Mouse (Mus musculus): ENCODE measurements around the gene Vip. TPM values are rescaled to one million over a fixed set of nuclear protein-coding genes. Genes with fewer than 3 reads are reported as not detected.

Vip gene
- polyA plus RNA-seq, 1 experiment: not detected

- Histone ChIP-seq H3K4me1 (ENCODE audit: control insufficient read depth, insufficient read depth, low read length) (no peaks in the 10 kb centered on the region), H3K4me3 (ENCODE audit: insufficient read depth, low read depth, low read length) (0 out of 2 replicates have a peak overlapping the region, but pooled peaks have one; percentile 18), H3K27ac (ENCODE audit: insufficient read depth, low read depth, low read length) (peak overlapping the region; percentile 47; the same call in 1 of the 2 replicates), H3K27me3 (replicated peaks; ENCODE audit: control insufficient read depth, insufficient read depth, low read length) (no peaks in the 10 kb centered on the region; the same call in 1 of the 2 replicates), H3K36me3 (ENCODE audit: control insufficient read depth, insufficient read depth, low read length) (no peaks in the 10 kb centered on the region)
- peak; percentile 65 for DNase-seq
- 52% methylated on average over 10 of the region's 10 CpGs for WGBS
- TF ChIP-seq CTCF (conservative IDR thresholded peaks at IDR 0.05; ENCODE audit: insufficient read depth, insufficient read length, low read depth, low read length) (no peak), POLR2A (IDR thresholded peaks at IDR 0.05; ENCODE audit: low read depth, low read length) (no peak)
Measured at GRCm38 (mm10) chr10:5603512-5603911, 35.5 kb upstream of the Vip start.

- no peaks in the 10 kb centered on the region; the same call in 1 of the 2 replicates for H3K27me3 ChIP-seq (replicated peaks; ENCODE audit: control insufficient read depth, insufficient read depth, low read length)
- H3K27ac ChIP-seq (ENCODE audit: insufficient read depth, low read depth, low read length): peak overlapping the region; percentile 89
- WGBS: 59% methylated on average over 13 of the region's 13 CpGs
- no peak overlapping the region for H3K4me3 ChIP-seq (ENCODE audit: insufficient read depth, low read depth, low read length)
- no peaks in the 10 kb centered on the region for H3K36me3 ChIP-seq (ENCODE audit: control insufficient read depth, insufficient read depth, low read length)
- no peaks in the 10 kb centered on the region for H3K4me1 ChIP-seq (ENCODE audit: control insufficient read depth, insufficient read depth, low read length)
- TF ChIP-seq CTCF (conservative IDR thresholded peaks at IDR 0.05; ENCODE audit: insufficient read depth, insufficient read length, low read depth, low read length): no peak
- TF ChIP-seq POLR2A (IDR thresholded peaks at IDR 0.05; ENCODE audit: low read depth, low read length): no peak
- peak; percentile 49 for DNase-seq
Measured at GRCm38 (mm10) chr10:5604371-5604770, 34.6 kb upstream of the Vip start.

GRCm38 (mm10) chr10:5608874-5609273, 30.1 kb upstream of the Vip start:
- Histone ChIP-seq H3K27ac (ENCODE audit: insufficient read depth, low read depth, low read length) (peak overlapping the region; percentile 64; the same call in 1 of the 2 replicates), H3K36me3 (ENCODE audit: control insufficient read depth, insufficient read depth, low read length) (no peaks in the 10 kb centered on the region), H3K4me3 (ENCODE audit: insufficient read depth, low read depth, low read length) (no peak overlapping the region), H3K4me1 (ENCODE audit: control insufficient read depth, insufficient read depth, low read length) (no peaks in the 10 kb centered on the region), H3K27me3 (replicated peaks; ENCODE audit: control insufficient read depth, insufficient read depth, low read length) (no peaks in the 10 kb centered on the region; the same call in 1 of the 2 replicates)
- WGBS: 62% methylated on average over 3 of the region's 3 CpGs
- TF ChIP-seq CTCF (conservative IDR thresholded peaks at IDR 0.05; ENCODE audit: insufficient read depth, insufficient read length, low read depth, low read length) (no peak), POLR2A (IDR thresholded peaks at IDR 0.05; ENCODE audit: low read depth, low read length) (no peak)
- DNase-seq: peak; percentile 33

GRCm38 (mm10) chr10:5615186-5616040, 23.6 kb upstream of the Vip start:
- DNase-seq: no peak
- Histone ChIP-seq H3K36me3 (ENCODE audit: control insufficient read depth, insufficient read depth, low read length) (no peaks in the 10 kb centered on the region), H3K27me3 (replicated peaks; ENCODE audit: control insufficient read depth, insufficient read depth, low read length) (no peaks in the 10 kb centered on the region), H3K4me3 (ENCODE audit: insufficient read depth, low read depth, low read length) (no peak overlapping the region), H3K27ac (ENCODE audit: insufficient read depth, low read depth, low read length) (no peak overlapping the region), H3K4me1 (ENCODE audit: control insufficient read depth, insufficient read depth, low read length) (no peaks in the 10 kb centered on the region)
- TF ChIP-seq CTCF (conservative IDR thresholded peaks at IDR 0.05; ENCODE audit: insufficient read depth, insufficient read length, low read depth, low read length) (no peak), POLR2A (IDR thresholded peaks at IDR 0.05; ENCODE audit: low read depth, low read length) (no peak)
- 79% methylated on average over 13 of the region's 13 CpGs for WGBS

- 75% methylated on average over 5 of the region's 5 CpGs for WGBS
Measured at GRCm38 (mm10) chr10:5626268-5626667, 12.8 kb upstream of the Vip start.

GRCm38 (mm10) chr10:5633672-5634200, 5.3 kb upstream of the Vip start:
- Histone ChIP-seq H3K4me1 (ENCODE audit: control insufficient read depth, insufficient read depth, low read length) (no peaks in the 10 kb centered on the region), H3K27me3 (replicated peaks; ENCODE audit: control insufficient read depth, insufficient read depth, low read length) (no peaks in the 10 kb centered on the region), H3K4me3 (ENCODE audit: insufficient read depth, low read depth, low read length) (no peak overlapping the region), H3K36me3 (ENCODE audit: control insufficient read depth, insufficient read depth, low read length) (no peaks in the 10 kb centered on the region), H3K27ac (ENCODE audit: insufficient read depth, low read depth, low read length) (no peak overlapping the region)
- TF ChIP-seq POLR2A (IDR thresholded peaks at IDR 0.05; ENCODE audit: low read depth, low read length) (no peak), CTCF (conservative IDR thresholded peaks at IDR 0.05; ENCODE audit: insufficient read depth, insufficient read length, low read depth, low read length) (no peak)
- DNase-seq: peak; percentile 3
- WGBS: 61% methylated on average over 4 of the region's 4 CpGs

More at GRCm38 (mm10) chr10:5626268-5626667, 12.8 kb upstream of the Vip start:
- H3K4me1 ChIP-seq (ENCODE audit: control insufficient read depth, insufficient read depth, low read length): no peaks in the 10 kb centered on the region
- H3K4me3 ChIP-seq (ENCODE audit: insufficient read depth, low read depth, low read length): no peak overlapping the region
- H3K36me3 ChIP-seq (ENCODE audit: control insufficient read depth, insufficient read depth, low read length): no peaks in the 10 kb centered on the region
- TF ChIP-seq CTCF (conservative IDR thresholded peaks at IDR 0.05; ENCODE audit: insufficient read depth, insufficient read length, low read depth, low read length) (no peak), POLR2A (IDR thresholded peaks at IDR 0.05; ENCODE audit: low read depth, low read length) (no peak)
- H3K27me3 ChIP-seq (replicated peaks; ENCODE audit: control insufficient read depth, insufficient read depth, low read length): no peaks in the 10 kb centered on the region
- no peak overlapping the region for H3K27ac ChIP-seq (ENCODE audit: insufficient read depth, low read depth, low read length)
- no peak for DNase-seq

- H3K27me3 ChIP-seq (replicated peaks; ENCODE audit: control insufficient read depth, insufficient read depth, low read length): no peaks in the 10 kb centered on the region
- H3K36me3 ChIP-seq (ENCODE audit: control insufficient read depth, insufficient read depth, low read length): no peaks in the 10 kb centered on the region
- WGBS: 35% methylated on average over 1 of the region's 1 CpGs
- H3K4me1 ChIP-seq (ENCODE audit: control insufficient read depth, insufficient read depth, low read length): no peaks in the 10 kb centered on the region
- TF ChIP-seq CTCF (conservative IDR thresholded peaks at IDR 0.05; ENCODE audit: insufficient read depth, insufficient read length, low read depth, low read length): 0 out of 2 replicates have a peak, but pooled peaks have one; percentile 6
- no peak for TF ChIP-seq POLR2A (IDR thresholded peaks at IDR 0.05; ENCODE audit: low read depth, low read length)
- no peak overlapping the region for H3K27ac ChIP-seq (ENCODE audit: insufficient read depth, low read depth, low read length)
- H3K4me3 ChIP-seq (ENCODE audit: insufficient read depth, low read depth, low read length): no peak overlapping the region
- peak; percentile 59 for DNase-seq
Measured at GRCm38 (mm10) chr10:5634336-5634735, 4.7 kb upstream of the Vip start.

Data from kidney, adult 2 months (tissue).